Mouse (Mus musculus) bone marrow, adult 2 months (tissue): Measurements from ENCODE around the gene Spg7.

ENCODE experiments used
- CTCF ChIP-seq: fragments of 200-500 bp; IDR thresholded peaks from 2 replicates; pipeline ENCODE4 v1.5.1; 2011; ENCODE audit warnings: low read length, control low read depth; ENCODE audit not compliant: control insufficient read depth, insufficient read depth
- POLR2A ChIP-seq: fragments of 200-500 bp; IDR thresholded peaks from 2 replicates; pipeline ENCODE4 v1.6.1; 2011; ENCODE audit warnings: low read depth, mild to moderate bottlenecking, control low read depth, low read length, borderline replicate concordance; ENCODE audit not compliant: control insufficient read depth

GRCm38 (mm10) chr8:123108010-123108409 lies 45.3 kb downstream of the Spg7 start:
- TF ChIP-seq POLR2A (no peak), CTCF (no peak)
